Mouse (Mus musculus) small intestine, adult 2 months (tissue): ENCODE results near the gene Ccdc159. TPM values are rescaled to one million over a fixed set of nuclear protein-coding genes. Genes with fewer than 3 reads are reported as not detected.

Experiments
- H3K27ac ChIP-seq: fragments of 200-500 bp; 2 replicates; pipeline ENCODE4 v1.5.1; 2012; ENCODE audit warnings: low read depth, low read length, control low read depth, inconsistent platforms; ENCODE audit not compliant: insufficient read depth
- H3K27me3 ChIP-seq: fragments of 200-500 bp; 2 replicates; pipeline ENCODE4 v1.6.1; 2012; ENCODE audit warnings: mild to moderate bottlenecking, moderate library complexity, low read length, inconsistent platforms; ENCODE audit not compliant: control insufficient read depth, insufficient read depth
- H3K36me3 ChIP-seq: fragments of 200-500 bp; 2 replicates; pipeline ENCODE4 v1.6.1; 2012; ENCODE audit warnings: mild to moderate bottlenecking, low read length, control low read depth, inconsistent platforms; ENCODE audit not compliant: control insufficient read depth, insufficient read depth
- H3K4me1 ChIP-seq: fragments of 200-500 bp; 2 replicates; pipeline ENCODE4 v1.6.1; 2012; ENCODE audit warnings: low read length, inconsistent platforms, mixed read lengths; ENCODE audit not compliant: control insufficient read depth, insufficient read depth, insufficient read length
- H3K4me3 ChIP-seq: fragments of 200-500 bp; 2 replicates; pipeline ENCODE4 v1.5.1; 2012; ENCODE audit warnings: low read depth, mild to moderate bottlenecking, control low read depth, inconsistent platforms, low read length, moderate library complexity
- CTCF ChIP-seq: fragments of 200-500 bp; IDR thresholded peaks from 2 replicates; pipeline ENCODE4 v1.5.1; 2012; ENCODE audit warnings: low read depth, mild to moderate bottlenecking, control low read depth, inconsistent platforms, low read length, moderate library complexity, mixed read lengths; ENCODE audit not compliant: insufficient replicate concordance, insufficient read length; ENCODE audit errors: extremely low read depth
- POLR2A ChIP-seq: fragments of 200-500 bp; IDR thresholded peaks from 2 replicates; pipeline ENCODE4 v1.6.1; 2012; ENCODE audit warnings: low read depth, mild to moderate bottlenecking, control low read depth, inconsistent platforms, low read length, moderate library complexity
- WGBS: fragments of 180-500 bp; shearing (Covaris S2); methylation state at CpG from one replicate; pipeline ENCODE4 v1.1.7; 2018; 5-methylcytosine and 5-hydroxymethylcytosine counted together
- polyA plus RNA-seq: library from polyadenylated mRNA; depleted of rRNA; stranded (reverse); fragments of >200 nt; gene quantifications from 2 replicates; pipeline ENCODE4 v1.2.3, GENCODE M21; 2012

The Ccdc159 gene
- polyA plus RNA-seq, 1 experiment = 0.71 TPM

GRCm38 (mm10) chr9:21925034-21925433, 2.2 kb upstream of the Ccdc159 start:
- H3K4me3 ChIP-seq = no peak overlapping the region
- no peak for TF ChIP-seq POLR2A
- no peak for TF ChIP-seq CTCF
- no peak overlapping the region for H3K27ac ChIP-seq
- WGBS = 98% methylated on average over 3 of the region's 3 CpGs
- 0 out of 2 replicates have a peak, but pooled peaks cover 2% of the 10 kb centered on the region for H3K36me3 ChIP-seq
- H3K27me3 ChIP-seq = no peaks in the 10 kb centered on the region
- H3K4me1 ChIP-seq = peaks cover 15% of the 10 kb centered on the region

DNA sequence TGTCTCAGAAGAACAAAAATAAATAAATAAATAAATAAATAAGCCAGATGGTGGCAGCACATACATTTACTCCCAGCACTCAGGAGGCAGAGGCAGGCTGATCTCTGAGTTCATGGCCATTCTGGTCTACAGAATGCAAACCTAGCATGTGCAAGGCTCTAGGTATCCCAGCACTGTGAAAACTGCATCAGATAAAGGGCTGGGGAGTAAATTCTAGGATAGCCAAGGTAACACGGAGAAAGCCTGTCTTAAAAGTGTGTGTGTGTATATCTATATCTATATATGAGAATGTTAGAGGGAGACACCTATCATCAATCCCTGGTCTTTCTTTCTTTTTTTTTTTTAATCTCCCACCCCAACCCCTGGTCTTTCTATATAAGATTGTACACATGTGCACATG, 1.8 kb upstream of the Ccdc159 start:
- H3K36me3 ChIP-seq = 0 out of 2 replicates have a peak, but pooled peaks cover 2% of the 10 kb centered on the region
- 94% methylated on average over 1 of the region's 1 CpGs for WGBS
- H3K4me3 ChIP-seq = no peak overlapping the region
- TF ChIP-seq POLR2A (no peak), CTCF (no peak)
- peaks cover 15% of the 10 kb centered on the region for H3K4me1 ChIP-seq
- H3K27me3 ChIP-seq = no peaks in the 10 kb centered on the region
- H3K27ac ChIP-seq = no peak overlapping the region

- Histone ChIP-seq H3K36me3 (0 out of 2 replicates have a peak, but pooled peaks cover 2% of the 10 kb centered on the region), H3K27ac (no peak overlapping the region), H3K4me3 (peak overlapping the region; percentile 28), H3K27me3 (no peaks in the 10 kb centered on the region), H3K4me1 (peaks cover 15% of the 10 kb centered on the region)
- TF ChIP-seq CTCF = no peak
- no peak for TF ChIP-seq POLR2A
- WGBS = 46% methylated on average over 6 of the region's 6 CpGs
Observed at GRCm38 (mm10) chr9:21926155-21926554, 1.1 kb upstream of the Ccdc159 start.

DNA sequence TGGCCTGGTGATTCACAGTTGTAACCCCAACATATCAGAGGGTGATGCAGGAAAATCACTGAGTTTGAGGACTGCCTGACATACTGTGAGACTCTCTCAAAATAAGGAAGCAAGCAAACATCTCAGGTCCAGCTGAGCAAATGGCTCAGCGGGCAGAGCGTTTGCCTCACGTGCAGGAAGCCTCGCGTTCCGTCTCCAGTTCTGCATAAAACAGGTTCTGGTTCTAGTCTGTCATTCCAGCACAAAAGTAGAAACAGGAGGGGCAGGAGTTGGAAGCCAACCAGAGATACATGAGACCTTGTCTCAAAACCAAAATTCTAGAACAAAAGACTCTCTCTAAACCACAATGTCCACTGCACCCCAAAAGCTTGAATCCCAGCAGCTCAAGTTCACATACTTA, 487 bp upstream of the Ccdc159 start:
- 2% methylated on average over 6 of the region's 6 CpGs for WGBS
- 0 out of 2 replicates have a peak, but pooled peaks cover 2% of the 10 kb centered on the region for H3K36me3 ChIP-seq
- H3K4me3 ChIP-seq = peak overlapping the region; percentile 59
- H3K4me1 ChIP-seq = peaks cover 15% of the 10 kb centered on the region
- no peaks in the 10 kb centered on the region for H3K27me3 ChIP-seq
- TF ChIP-seq CTCF (no peak), POLR2A (no peak)
- H3K27ac ChIP-seq = peak overlapping the region; percentile 27

GRCm38 (mm10) chr9:21929208-21929607, 1.9 kb downstream of the Ccdc159 start:
- no peaks in the 10 kb centered on the region for H3K27me3 ChIP-seq
- H3K4me1 ChIP-seq = peaks cover 10% of the 10 kb centered on the region
- no peak overlapping the region for H3K4me3 ChIP-seq
- H3K27ac ChIP-seq = no peak overlapping the region
- WGBS = 72% methylated on average over 3 of the region's 3 CpGs
- 0 out of 2 replicates have a peak, but pooled peaks cover 2% of the 10 kb centered on the region for H3K36me3 ChIP-seq
- TF ChIP-seq CTCF (no peak), POLR2A (no peak)

DNA sequence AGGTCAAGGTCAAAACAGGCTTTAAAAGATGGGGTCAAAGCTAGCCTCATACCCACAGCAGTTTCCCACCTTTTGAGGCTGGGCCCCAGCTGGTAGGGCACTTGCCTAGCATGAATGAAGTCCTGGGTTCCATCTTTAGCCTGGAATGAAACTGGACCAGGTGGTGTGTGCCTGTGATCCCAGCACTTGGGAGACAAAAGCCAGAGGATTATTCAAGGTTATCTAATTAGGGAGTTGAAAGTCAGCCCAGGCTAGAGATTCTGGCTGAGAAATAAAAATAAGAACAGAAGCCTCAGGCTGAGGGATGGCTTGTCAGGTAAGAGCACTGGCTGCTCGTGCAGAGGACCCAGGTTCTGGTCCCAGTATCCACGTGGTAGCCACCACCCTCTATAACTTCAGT, 4.7 kb downstream of the Ccdc159 start:
- Histone ChIP-seq H3K27ac (no peak overlapping the region), H3K4me1 (peaks cover 3% of the 10 kb centered on the region; the same call in 1 of the 2 replicates), H3K36me3 (no peaks in the 10 kb centered on the region), H3K27me3 (no peaks in the 10 kb centered on the region), H3K4me3 (no peak overlapping the region)
- TF ChIP-seq POLR2A = no peak
- TF ChIP-seq CTCF = no peak
- 92% methylated on average over 2 of the region's 2 CpGs for WGBS

GRCm38 (mm10) chr9:21932445-21933137, 5.3 kb downstream of the Ccdc159 start:
- Histone ChIP-seq H3K4me1 (peaks cover 3% of the 10 kb centered on the region), H3K36me3 (no peaks in the 10 kb centered on the region), H3K4me3 (no peak overlapping the region), H3K27me3 (no peaks in the 10 kb centered on the region), H3K27ac (no peak overlapping the region)
- TF ChIP-seq CTCF (no peak), POLR2A (no peak)
- 60% methylated on average over 12 of the region's 12 CpGs for WGBS
